Mouse (Mus musculus) testis, postnatal 14 days (tissue): ENCODE results near the gene Lipo1.
"Not testable (repeated sequence)": the region's sequence is repeated elsewhere in the genome, so short reads cannot be mapped to it uniquely, and the experiment has no call there.

Source experiments
- DNase-seq: peaks from one replicate; pipeline ENCODE4 v3.0.0; 2021; ENCODE audit warnings: low spot score

Gene Lipo1

GRCm38 (mm10) chr19:33787359-33787758 lies at the start of gene Lipo1:
Gene Lipo1 (minus strand): TSS chr19:33787459.
- not testable (repeated sequence) for DNase-seq

- no peak for DNase-seq
These were observed 532 bp downstream of the Lipo1 start for GRCm38 (mm10) chr19:33786576-33787277.

GRCm38 (mm10) chr19:33761287-33762086 lies 25.8 kb downstream of the Lipo1 start, which contains the start of gene Lipo3:
Gene Lipo3 (minus strand): TSS chr19:33761951.
- peak; percentile 74 for DNase-seq

- DNase-seq, result not testable (repeated sequence)
These were observed 36.0 kb downstream of the Lipo1 start, which contains the start of gene Lipo2 for GRCm38 (mm10) chr19:33751259-33751658. Gene Lipo2 (minus strand): TSS chr19:33751359.
